Mouse (Mus musculus) CH12.LX (cell line): ENCODE measurements around the gene AC170998.1. TPM values are rescaled to one million over a fixed set of nuclear protein-coding genes. Genes with fewer than 3 reads are reported as not detected.

ENCODE experiments used
- DNase-seq: peaks from one replicate; pipeline ENCODE4 v3.0.0-alpha.2; 2013; ENCODE audit errors: extremely low read depth
- H3K27ac ChIP-seq: 2 replicates; pipeline ENCODE4 v1.5.1; 2012; ENCODE audit warnings: low read depth, mild to moderate bottlenecking, control low read depth, moderate library complexity; ENCODE audit not compliant: insufficient read depth
- H3K27me3 ChIP-seq: replicated peaks from 2 replicates; pipeline ENCODE3; 2012; ENCODE audit warnings: inconsistent platforms
- H3K36me3 ChIP-seq, 2 experiments: replicated peaks in 1 of 2; 2 replicates each; pipeline versions ENCODE3 to v1.6.1; 2012; ENCODE audit warnings: inconsistent platforms in 1 of 2, low read length in 1 of 2, mild to moderate bottlenecking in 1 of 2, mixed read lengths in 1 of 2, moderate library complexity in 1 of 2; ENCODE audit not compliant: control insufficient read depth in 1 of 2, insufficient read depth in 1 of 2
- H3K4me1 ChIP-seq, 2 experiments: 2 replicates each; pipeline ENCODE4 v1.6.1; 2012; ENCODE audit warnings: inconsistent platforms in 1 of 2, moderate library complexity in 1 of 2; ENCODE audit not compliant: insufficient read depth in 2 of 2, control insufficient read depth in 1 of 2
- H3K4me2 ChIP-seq: 2 replicates; pipeline ENCODE4 v1.6.1; 2012; ENCODE audit warnings: low read depth, mild to moderate bottlenecking, control low read depth; ENCODE audit not compliant: poor library complexity, insufficient read depth, severe bottlenecking
- H3K4me3 ChIP-seq, 3 experiments: fragments of 150-350 bp in 1 of 3; sonication (generic) in 1 of 3; replicated peaks in 1 of 3; 2 replicates each; pipeline versions ENCODE3 to v1.5.1; 2011 to 2012; ENCODE audit warnings: low read depth in 2 of 3, low read length in 2 of 3, mild to moderate bottlenecking in 2 of 3, moderate library complexity in 2 of 3, control low read depth in 1 of 3, improper control_type of control experiment in 1 of 3, inconsistent platforms in 1 of 3, mixed read lengths in 1 of 3; ENCODE audit not compliant: poor library complexity in 1 of 3
- H3K79me2 ChIP-seq: replicated peaks from 2 replicates; pipeline ENCODE4 v1.6.1; 2012; ENCODE audit warnings: mild to moderate bottlenecking, moderate library complexity; ENCODE audit not compliant: control insufficient read depth, poor library complexity, insufficient read depth, severe bottlenecking; ENCODE audit errors: extremely low read depth
- H3K9ac ChIP-seq: 2 replicates; pipeline ENCODE4 v1.6.1; 2012; ENCODE audit warnings: low read depth, mild to moderate bottlenecking, control low read depth, moderate library complexity; ENCODE audit not compliant: insufficient read depth
- H3K9me3 ChIP-seq: replicated peaks from 2 replicates; pipeline ENCODE3; 2012; ENCODE audit warnings: low read length, inconsistent platforms, mixed read lengths
- CHD1 ChIP-seq: IDR thresholded peaks from 2 replicates; pipeline ENCODE4 v1.6.1; 2012; ENCODE audit warnings: low read depth, low read length, improper control_type of control experiment, inconsistent platforms
- CHD2 ChIP-seq: IDR thresholded peaks from 2 replicates; pipeline ENCODE4 v1.6.1; 2011; ENCODE audit warnings: low read length, improper control_type of control experiment
- CTCF ChIP-seq, 2 experiments: IDR thresholded peaks in 1 of 2; conservative IDR thresholded peaks in 1 of 2; 2 replicates each; pipeline ENCODE4 v1.5.1; 2011 to 2012; ENCODE audit warnings: low read depth in 2 of 2, low read length in 2 of 2, improper control_type of control experiment in 1 of 2, inconsistent platforms in 1 of 2, mild to moderate bottlenecking in 1 of 2, moderate library complexity in 1 of 2
- ELF1 ChIP-seq: IDR thresholded peaks from 2 replicates; pipeline ENCODE4 v1.6.1; 2014; ENCODE audit warnings: low read depth, mild to moderate bottlenecking, inconsistent platforms, low read length, improper control_type of control experiment
- EP300 ChIP-seq: IDR thresholded peaks from 2 replicates; pipeline ENCODE4 v1.6.1; 2011; ENCODE audit warnings: low read length, improper control_type of control experiment
- ETS1 ChIP-seq: conservative IDR thresholded peaks from 2 replicates; pipeline ENCODE4 v1.6.1; 2012; ENCODE audit warnings: low read depth, mild to moderate bottlenecking, inconsistent platforms, low read length, improper control_type of control experiment, moderate library complexity
- GABPA ChIP-seq: IDR thresholded peaks from 2 replicates; pipeline ENCODE4 v1.6.1; 2012; ENCODE audit warnings: low read depth, low read length, improper control_type of control experiment, inconsistent platforms; ENCODE audit not compliant: insufficient replicate concordance
- HCFC1 ChIP-seq: IDR thresholded peaks from 2 replicates; pipeline ENCODE4 v1.6.1; 2012; ENCODE audit warnings: low read depth, mild to moderate bottlenecking, inconsistent platforms, low read length, improper control_type of control experiment
- IRF4 ChIP-seq: IDR thresholded peaks from 2 replicates; pipeline ENCODE4 v1.6.1; 2014; ENCODE audit warnings: low read depth, mild to moderate bottlenecking, inconsistent platforms, low read length, improper control_type of control experiment
- MAFK ChIP-seq: IDR thresholded peaks from 2 replicates; pipeline ENCODE4 v1.6.1; 2011; ENCODE audit warnings: low read length, improper control_type of control experiment; ENCODE audit not compliant: insufficient replicate concordance
- MAZ ChIP-seq: IDR thresholded peaks from 2 replicates; pipeline ENCODE4 v1.6.1; 2012; ENCODE audit warnings: low read depth, mild to moderate bottlenecking, inconsistent platforms, low read length, improper control_type of control experiment, moderate library complexity
- NELFE ChIP-seq: IDR thresholded peaks from 2 replicates; pipeline ENCODE4 v1.6.1; 2011; ENCODE audit warnings: low read depth, low read length, improper control_type of control experiment
- RAD21 ChIP-seq: IDR thresholded peaks from 2 replicates; pipeline ENCODE4 v1.6.1; 2011; ENCODE audit warnings: low read depth, mild to moderate bottlenecking, low read length, improper control_type of control experiment, moderate library complexity
- SMC3 ChIP-seq: IDR thresholded peaks from 2 replicates; pipeline ENCODE4 v1.6.1; 2011; ENCODE audit warnings: low read depth, low read length, improper control_type of control experiment
- TBP ChIP-seq: conservative IDR thresholded peaks from 2 replicates; pipeline ENCODE4 v1.6.1; 2011; ENCODE audit warnings: low read depth, low read length, improper control_type of control experiment
- UBTF ChIP-seq: IDR thresholded peaks from 2 replicates; pipeline ENCODE4 v1.6.1; 2012; ENCODE audit warnings: low read depth, mild to moderate bottlenecking, inconsistent platforms, low read length, improper control_type of control experiment, moderate library complexity
- USF1 ChIP-seq: IDR thresholded peaks from 2 replicates; pipeline ENCODE4 v1.6.1; 2014; ENCODE audit warnings: low read depth, mild to moderate bottlenecking, inconsistent platforms, low read length, improper control_type of control experiment
- ZMIZ1 ChIP-seq: IDR thresholded peaks from 2 replicates; pipeline ENCODE4 v1.6.1; 2012; ENCODE audit warnings: low read depth, mild to moderate bottlenecking, inconsistent platforms, low read length, improper control_type of control experiment
- dilution Hi-C: fragments of 300-500 bp; cut with MboI; formaldehyde crosslinking; loops from 2 replicates; pipeline ENCODE4 v1.14.3; 2020; ENCODE audit warnings: low sequenced_read_pairs; ENCODE audit not compliant: extremely low pct_unique_long_range_greater_than_20kb, extremely low pct_ligation_motif_present
- in situ Hi-C: fragments of 300-500 bp; cut with MboI; formaldehyde crosslinking; loops from 3 replicates; pipeline ENCODE4 v1.14.3; 2019; ENCODE audit warnings: low sequenced_read_pairs, low pct_ligation_motif_present, low pct_unique_long_range_greater_than_20kb, mixed read lengths
- polyA plus RNA-seq: library from polyadenylated mRNA; unstranded; fragments of >175 nt; gene quantifications from 2 replicates; pipeline ENCODE4 v1.2.1, GENCODE M21; 2012; ENCODE audit warnings: low read depth; ENCODE audit not compliant: insufficient read length
- total RNA-seq, 2 experiments: library from RNA; depleted of rRNA; stranded (reverse); fragments of 300-350 nt in 1 of 2; fragments of >200 nt in 1 of 2; gene quantifications; 2 replicates each; pipeline ENCODE4 v1.2.3; 2012 to 2014

The AC170998.1 gene
- total and polyA plus RNA-seq, 3 experiments = 0.38 TPM; not detected in 2

DNA sequence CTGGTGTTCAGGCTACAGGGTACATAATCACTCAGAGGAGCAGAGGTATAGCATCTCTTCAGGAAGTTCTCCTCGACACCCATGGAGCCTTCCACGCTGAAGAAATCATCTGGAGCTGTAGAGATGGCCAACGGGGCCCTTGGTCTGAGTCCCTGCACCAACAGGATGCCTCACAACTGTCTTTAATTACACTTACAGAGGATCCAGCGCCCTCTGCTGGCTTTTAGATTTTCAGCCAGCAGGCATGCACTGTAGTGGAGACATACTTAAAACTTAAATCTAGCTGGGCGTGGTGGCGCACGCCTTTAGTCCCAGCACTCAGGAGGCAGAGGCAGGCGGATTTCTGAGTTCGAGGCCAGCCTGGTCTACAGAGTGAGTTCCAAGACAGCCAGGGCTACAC, 18.0 kb downstream of the AC170998.1 start:
- H3K27ac ChIP-seq = no peak overlapping the region
- TF ChIP-seq MAFK = no peak
- TF ChIP-seq HCFC1 = no peak
- no peak for TF ChIP-seq ELF1
- no peak for TF ChIP-seq NELFE
- TF ChIP-seq ETS1 = no peak
- TF ChIP-seq SMC3 = peak; percentile 48
- peak; percentile 30 for TF ChIP-seq RAD21
- peak in 1 of 2 experiments; percentile 47; a peak in 2 of 4 replicates for TF ChIP-seq CTCF (conservative IDR thresholded peaks at IDR 0.05 in 1 of 2, IDR thresholded peaks at IDR 0.05 in 1 of 2; ENCODE audit: low read depth in 2 of 2, low read length in 2 of 2)
- TF ChIP-seq TBP = no peak
- no peak for TF ChIP-seq UBTF
- H3K4me1 ChIP-seq = peaks cover 0 to 8% of the 10 kb centered on the region in 2 experiments; a peak in 2 of 4 replicates
- no peaks in the 10 kb centered on the region for H3K79me2 ChIP-seq
- no peak overlapping the region for H3K4me2 ChIP-seq
- no peaks in the 10 kb centered on the region for H3K27me3 ChIP-seq
- H3K36me3 ChIP-seq = peaks cover 59 to 94% of the 10 kb centered on the region in 2 experiments
- peaks cover 7% of the 10 kb centered on the region for H3K9me3 ChIP-seq
- DNase-seq = peak; percentile 27
- no peak overlapping the region for H3K4me3 ChIP-seq
- dilution Hi-C loops (no loop called here), in situ Hi-C loops (loop anchor here (5.0 kb wide), 1 partner anchor 47 kb away; no protein-coding TSS in a partner anchor)
- H3K9ac ChIP-seq = no peak overlapping the region

DNA sequence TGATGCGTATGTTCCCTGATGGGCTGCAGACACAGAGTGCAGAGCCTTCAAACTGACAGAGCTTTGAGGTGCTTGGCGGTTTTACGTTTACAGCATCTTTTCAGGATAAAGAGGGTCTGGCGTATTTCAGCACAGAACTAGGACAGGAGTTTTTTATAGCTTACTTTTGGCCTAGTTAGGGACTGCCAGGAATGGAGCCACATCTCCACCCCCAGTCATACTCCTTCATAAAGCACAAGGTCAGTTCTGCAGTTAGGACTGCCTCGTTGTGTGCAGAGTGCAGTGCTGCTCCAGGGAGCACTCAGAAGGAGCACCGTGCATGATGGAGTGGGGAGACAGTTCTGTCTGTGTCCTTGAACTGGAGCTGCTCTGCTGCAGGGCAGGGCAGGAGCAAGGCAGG, 19.9 kb downstream of the AC170998.1 start:
- H3K27me3 ChIP-seq = no peaks in the 10 kb centered on the region
- no peak for DNase-seq
- H3K9ac ChIP-seq = no peak overlapping the region
- H3K27ac ChIP-seq = no peak overlapping the region
- peaks cover 7% of the 10 kb centered on the region for H3K9me3 ChIP-seq
- dilution Hi-C loops = no loop called here
- in situ Hi-C loops = no loop called here
- no peaks in the 10 kb centered on the region for H3K79me2 ChIP-seq
- peaks cover 0 to 8% of the 10 kb centered on the region in 2 experiments; a peak in 2 of 4 replicates for H3K4me1 ChIP-seq
- TF ChIP-seq ETS1 = no peak
- TF ChIP-seq ELF1 = no peak
- TF ChIP-seq IRF4 = no peak
- H3K4me2 ChIP-seq = no peak overlapping the region
- H3K36me3 ChIP-seq = peaks cover 50 to 78% of the 10 kb centered on the region in 2 experiments
- no peak overlapping the region for H3K4me3 ChIP-seq

DNA sequence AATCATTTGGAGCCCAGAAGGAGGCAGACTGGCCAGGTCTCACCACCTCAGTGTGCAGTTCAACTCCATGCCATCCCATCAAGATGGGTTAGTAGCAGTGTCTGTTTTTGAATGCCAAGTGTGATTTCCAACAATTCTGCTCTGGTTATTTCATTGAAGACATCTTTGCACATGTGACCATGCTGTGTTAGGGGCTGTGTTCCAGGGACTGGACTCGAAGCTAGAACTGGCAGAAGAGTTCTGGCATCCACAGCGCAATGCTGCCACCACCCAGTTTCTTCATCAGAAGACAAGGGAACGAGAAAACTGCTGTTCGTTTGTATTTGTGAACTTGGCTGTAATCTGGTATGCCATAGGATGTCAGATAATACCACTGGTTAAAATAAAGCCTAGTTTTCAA, 22.1 kb downstream of the AC170998.1 start:
- no peaks in the 10 kb centered on the region for H3K79me2 ChIP-seq
- TF ChIP-seq MAZ = no peak
- TF ChIP-seq USF1 = no peak
- TF ChIP-seq MAFK = no peak
- TF ChIP-seq CTCF (conservative IDR thresholded peaks at IDR 0.05 in 1 of 2, IDR thresholded peaks at IDR 0.05 in 1 of 2; ENCODE audit: low read depth in 2 of 2, low read length in 2 of 2) = no peak
- no peak for TF ChIP-seq ZMIZ1
- TF ChIP-seq CHD2 = no peak
- no peak for TF ChIP-seq CHD1
- no peak for TF ChIP-seq TBP
- no peak for TF ChIP-seq GABPA
- no peak for TF ChIP-seq ELF1
- no peak for TF ChIP-seq EP300
- no peak for TF ChIP-seq NELFE
- in situ Hi-C loops = no loop called here
- no peaks in the 10 kb centered on the region for H3K4me1 ChIP-seq
- H3K4me2 ChIP-seq = no peak overlapping the region
- H3K36me3 ChIP-seq = peaks cover 38 to 58% of the 10 kb centered on the region in 2 experiments
- H3K27ac ChIP-seq = no peak overlapping the region
- dilution Hi-C loops = no loop called here
- no peak for DNase-seq
- H3K4me3 ChIP-seq = no peak overlapping the region
- H3K27me3 ChIP-seq = no peaks in the 10 kb centered on the region
- peaks cover 7% of the 10 kb centered on the region for H3K9me3 ChIP-seq
- H3K9ac ChIP-seq = no peak overlapping the region
